Mouse (Mus musculus) left cerebral cortex, postnatal 10 days (tissue): Measurements from ENCODE around the gene Vmn2r52. TPM values are rescaled to one million over a fixed set of nuclear protein-coding genes. Genes with fewer than 3 reads are reported as not detected.
"Not testable (repeated sequence)": the region's sequence is repeated elsewhere in the genome, so short reads cannot be mapped to it uniquely, and the experiment has no call there.

Source experiments
- DNase-seq, 2 experiments: peaks; one replicate each; pipeline ENCODE4 v3.0.0; 2021 to 2022; ENCODE audit warnings: low spot score in 2 of 2, mixed read lengths in 1 of 2; ENCODE audit errors: extremely low spot score in 1 of 2
- intact Hi-C: fragments of 180-260 bp; cut with DNase I; formaldehyde crosslinking; loops from one replicate; pipeline ENCODE4 v1.15.1; 2025
- total RNA-seq, 2 experiments: library from RNA; stranded (reverse); gene quantifications; 2 replicates each; pipeline ENCODE4 v1.2.3; 2021

The Vmn2r52 gene
- total RNA-seq, result not detected

GRCm38 (mm10) chr7:10176473-10176872 lies at the start of gene Vmn2r52:
Gene Vmn2r52, minus strand, starts transcription at chr7:10176573.
- no peak for DNase-seq
- intact Hi-C loops, result no loop called here

DNA sequence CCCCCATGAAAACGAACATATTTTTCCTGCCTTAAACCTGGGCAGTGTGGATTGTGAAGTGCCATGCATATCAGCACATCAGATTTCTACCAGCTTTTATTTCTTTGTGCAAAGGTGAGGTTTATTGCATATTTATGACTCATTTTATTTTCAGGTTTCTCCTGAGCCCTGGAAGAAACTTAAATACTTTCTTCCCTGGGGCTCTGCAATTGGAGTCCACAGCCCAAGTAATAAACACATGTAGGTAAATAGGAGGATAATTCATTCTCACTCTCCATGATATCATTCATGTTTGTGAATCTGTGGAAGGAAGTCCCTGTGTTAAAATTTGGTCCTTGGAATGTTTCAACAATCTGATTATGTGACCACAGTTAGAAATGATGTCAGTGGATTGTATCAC lies 70.7 kb downstream of the Vmn2r52 start, which contains the start of gene Vmn2r51:
Gene Vmn2r51, minus strand, starts transcription at position 101 of the 400 bp plus-strand sequence.
- DNase-seq, intact Hi-C loops: not testable (repeated sequence)

Other genes with a start within 250 kb of the Vmn2r52 start
- gene Vmn2r48, start 223.0 kb downstream of the Vmn2r52 start, total RNA-seq, result not detected
- not detected for gene Vmn2r49, start 184.3 kb downstream of the Vmn2r52 start, total RNA-seq
- not detected for gene Vmn2r50, start 123.3 kb downstream of the Vmn2r52 start, total RNA-seq
- gene Vmn2r51, start 70.8 kb downstream of the Vmn2r52 start, total RNA-seq, result not detected
- not detected for gene Vmn1r66, start 101.4 kb upstream of the Vmn2r52 start, total RNA-seq